Mouse (Mus musculus) monocyte, adult 2 months (primary cell): ENCODE measurements around the gene Zbtb11.
A peak's percentile ranks its signal among the peaks of the same experiment; 100 is the strongest.

Source experiments
- DNase-seq, 2 experiments: peaks; one replicate each; pipeline ENCODE4 v3.0.0; 2022; ENCODE audit warnings: low spot score in 2 of 2, low read depth in 1 of 2

Zbtb11 gene

DNA sequence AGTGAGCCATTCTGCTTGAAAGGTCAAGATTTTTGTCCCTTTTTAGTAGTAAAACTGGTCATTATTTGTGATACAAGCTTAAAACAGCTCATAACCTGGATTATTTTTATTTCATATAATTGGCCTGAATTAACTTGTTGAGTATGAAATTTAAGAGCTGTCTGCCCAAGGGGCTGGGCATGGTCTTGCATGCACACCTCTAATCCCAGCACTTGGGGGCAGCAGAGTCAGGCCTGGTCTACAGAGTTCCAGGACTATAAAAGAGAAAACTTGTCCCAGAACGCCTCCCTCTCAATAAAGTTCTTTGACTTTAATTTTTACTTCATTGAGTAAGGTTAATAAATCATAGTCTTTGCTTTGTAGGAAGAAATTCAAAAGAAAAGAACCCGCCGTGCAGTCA is 4.5 kb upstream of the Zbtb11 start:
- DNase-seq = peak in 1 of 2 experiments; percentile 16

GRCm38 (mm10) chr16:55970416-55970815 is 3.3 kb upstream of the Zbtb11 start:
- no peak for DNase-seq

DNA sequence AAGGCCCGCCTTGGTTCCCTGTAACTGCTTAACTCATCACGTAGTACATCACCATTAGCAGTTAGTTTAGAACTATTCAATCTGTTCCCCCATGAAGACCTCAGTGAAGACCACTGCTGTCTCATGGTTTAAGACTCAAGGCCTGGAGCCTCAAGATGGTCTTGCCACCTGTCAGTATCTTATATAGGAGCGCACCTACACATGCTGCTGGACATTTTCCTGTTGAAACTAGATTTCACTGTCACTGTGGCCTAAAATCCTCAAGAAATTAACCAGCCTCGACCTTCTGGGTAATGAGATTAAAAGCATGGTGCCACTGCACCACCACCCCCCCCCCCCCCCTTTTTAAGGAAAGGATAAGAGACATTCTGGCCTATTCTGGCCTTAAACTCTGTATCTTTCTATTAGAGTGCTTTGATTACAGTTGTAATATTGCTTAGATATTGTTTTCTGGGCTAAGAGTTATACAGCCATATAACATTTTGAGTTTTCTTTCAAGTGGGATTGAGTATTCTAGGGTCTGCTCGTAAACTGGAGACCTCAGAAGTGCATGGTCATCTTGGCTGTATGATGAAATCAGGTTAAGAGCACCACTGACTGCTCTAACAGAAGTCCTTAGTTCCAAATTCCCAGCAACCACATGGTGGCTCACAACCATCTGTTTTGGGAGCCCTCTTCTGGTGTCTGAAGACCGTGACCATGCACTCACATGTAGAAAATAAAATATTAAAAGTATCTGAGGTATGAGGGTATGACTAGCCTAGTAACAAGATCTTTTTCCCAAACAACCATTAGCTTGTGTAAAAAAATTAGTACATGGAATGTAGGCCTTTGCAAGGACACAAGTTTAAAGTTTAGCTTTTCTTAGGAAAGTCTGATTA is 1.7 kb upstream of the Zbtb11 start:
- DNase-seq = no peak

DNA sequence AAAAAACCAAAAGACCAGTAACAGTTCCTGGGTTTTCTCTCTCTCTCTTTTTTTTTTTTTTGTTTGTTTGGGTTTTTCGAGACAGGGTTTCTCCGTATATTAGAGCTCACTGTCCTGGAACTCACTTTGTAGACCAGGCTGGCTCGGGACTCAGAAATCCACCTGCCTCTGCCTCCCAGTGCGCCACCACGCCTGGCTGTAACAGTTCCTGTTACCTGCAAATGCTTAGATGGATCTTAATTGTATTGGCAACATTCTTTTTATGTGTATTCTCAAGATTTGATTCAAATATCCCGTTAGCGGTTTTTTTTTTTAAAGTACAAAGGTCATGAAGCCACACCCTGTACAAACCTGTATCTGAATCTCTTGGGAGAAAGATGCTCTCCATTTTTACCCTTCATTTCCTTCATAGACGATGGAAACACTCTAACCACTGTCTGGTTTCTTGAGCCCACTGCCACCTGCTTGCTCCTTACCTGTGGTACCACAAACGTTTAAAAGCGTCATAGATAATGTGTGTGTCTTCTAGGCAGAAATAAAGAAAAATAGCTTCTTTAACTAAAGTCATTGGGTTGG is 969 bp upstream of the Zbtb11 start:
- no peak for DNase-seq

- peak; percentile 72 to 84 for DNase-seq
These were observed 696 bp downstream of the Zbtb11 start for GRCm38 (mm10) chr16:55974256-55974902.

DNA sequence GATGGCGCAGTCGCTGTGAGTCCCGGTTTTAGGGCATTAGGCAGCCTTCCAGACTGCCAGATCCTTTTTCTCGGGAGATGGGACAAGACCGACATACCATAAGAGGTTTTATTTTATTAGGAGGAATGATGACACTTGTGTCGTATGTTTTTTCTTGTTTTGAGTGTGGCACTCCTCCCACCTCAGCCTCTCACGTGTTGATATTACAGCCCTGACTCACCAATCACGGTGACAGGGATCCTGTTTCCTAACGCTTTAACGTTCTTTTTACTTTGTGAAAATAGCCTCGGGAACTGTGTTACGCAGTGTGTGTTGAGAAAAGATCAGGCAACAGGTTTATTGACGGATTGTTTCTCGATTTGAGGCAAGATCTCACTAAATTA is 1.2 kb downstream of the Zbtb11 start:
- DNase-seq = peak in 1 of 2 experiments; percentile 51

GRCm38 (mm10) chr16:55986001-55986400 is 12.3 kb downstream of the Zbtb11 start:
- DNase-seq = no peak

DNA sequence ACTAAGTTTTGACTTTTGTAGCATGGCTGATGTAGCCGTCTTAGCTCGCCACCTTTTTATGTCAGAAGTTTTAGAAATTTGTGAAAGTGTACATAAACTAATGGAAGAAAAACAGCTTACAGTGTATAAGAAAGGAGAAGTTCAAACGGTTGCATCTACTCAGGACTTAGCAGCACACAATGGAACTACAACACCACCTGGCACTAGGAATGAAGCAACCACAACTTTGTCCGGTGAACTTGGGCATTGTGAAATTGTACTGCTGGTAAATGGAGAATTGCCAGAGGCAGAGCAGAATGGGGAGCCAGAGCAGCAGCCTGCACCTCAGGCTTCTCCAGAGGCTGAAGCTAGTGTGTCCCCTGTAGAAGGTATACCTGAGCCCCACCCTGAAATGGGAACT is 16.6 kb downstream of the Zbtb11 start:
- DNase-seq = no peak

GRCm38 (mm10) chr16:55994235-55994634 is 20.6 kb downstream of the Zbtb11 start:
- DNase-seq = no peak

- no peak for DNase-seq
These were observed 33.1 kb downstream of the Zbtb11 start for GRCm38 (mm10) chr16:56006798-56007197.

GRCm38 (mm10) chr16:56008862-56009261 is 35.2 kb downstream of the Zbtb11 start:
- DNase-seq = no peak

DNA sequence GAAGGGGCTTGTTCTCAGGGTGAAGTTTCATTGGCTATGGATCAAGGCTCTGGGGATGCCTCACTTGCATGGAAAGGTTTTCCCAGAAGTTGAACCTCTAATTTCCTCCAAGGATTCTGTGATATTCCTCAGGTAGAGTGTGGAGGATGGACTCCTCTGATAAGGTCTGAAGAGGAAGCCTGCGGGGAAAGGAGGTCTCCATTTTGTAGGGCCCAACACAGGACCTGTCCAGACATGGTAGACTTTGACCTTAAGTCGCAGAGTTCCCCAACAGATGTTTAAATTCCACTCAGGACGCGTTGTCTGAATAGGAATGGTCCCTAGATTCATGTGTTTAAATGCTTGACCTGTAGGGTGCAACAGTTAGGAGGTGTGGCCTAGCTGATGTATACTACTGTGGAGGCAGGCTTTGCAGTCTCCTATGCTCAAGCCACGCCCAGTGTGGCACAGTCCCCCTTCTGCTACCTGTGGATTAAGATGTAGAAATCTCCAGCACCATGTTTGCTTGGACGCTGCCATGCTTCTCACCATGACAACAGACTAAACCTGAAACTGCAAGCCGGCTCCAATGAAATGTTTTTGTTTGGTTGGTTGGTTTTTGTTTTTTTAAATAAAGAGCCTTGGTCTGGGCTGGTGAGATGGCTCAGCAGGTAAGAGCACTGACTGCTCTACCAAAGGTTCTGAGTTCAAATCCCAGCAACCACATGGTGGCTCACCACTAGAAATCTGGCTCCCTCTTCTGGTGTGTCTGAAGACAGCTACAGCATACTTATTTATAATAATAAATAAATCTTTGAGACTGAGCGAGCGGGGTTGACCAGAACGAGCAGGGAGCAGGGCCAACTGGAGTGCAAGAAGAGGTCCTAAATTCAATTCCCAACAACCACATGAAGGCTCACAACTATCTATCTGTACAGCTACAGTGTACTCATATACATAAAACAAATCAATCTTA is 39.4 kb downstream of the Zbtb11 start:
- DNase-seq = no peak

DNA sequence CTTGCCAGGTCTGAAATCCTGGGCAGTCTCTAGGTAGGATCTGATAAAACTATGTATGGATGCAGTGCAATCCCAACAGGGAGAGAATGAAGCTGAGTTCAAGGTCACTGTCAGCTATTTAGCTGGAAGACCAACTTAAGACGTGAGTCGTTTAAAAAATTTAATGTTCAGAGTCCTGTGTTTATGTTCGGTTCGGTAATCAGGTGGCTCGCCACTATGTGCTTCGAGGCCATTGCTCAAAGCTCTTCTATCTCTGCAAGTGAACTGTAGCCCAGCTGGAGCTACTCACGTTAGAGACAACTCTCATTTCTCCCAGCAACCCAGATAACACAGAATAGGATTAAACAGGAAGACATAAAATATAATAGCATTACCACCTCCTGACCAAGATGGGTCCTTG is 40.4 kb downstream of the Zbtb11 start:
- DNase-seq = no peak

DNA sequence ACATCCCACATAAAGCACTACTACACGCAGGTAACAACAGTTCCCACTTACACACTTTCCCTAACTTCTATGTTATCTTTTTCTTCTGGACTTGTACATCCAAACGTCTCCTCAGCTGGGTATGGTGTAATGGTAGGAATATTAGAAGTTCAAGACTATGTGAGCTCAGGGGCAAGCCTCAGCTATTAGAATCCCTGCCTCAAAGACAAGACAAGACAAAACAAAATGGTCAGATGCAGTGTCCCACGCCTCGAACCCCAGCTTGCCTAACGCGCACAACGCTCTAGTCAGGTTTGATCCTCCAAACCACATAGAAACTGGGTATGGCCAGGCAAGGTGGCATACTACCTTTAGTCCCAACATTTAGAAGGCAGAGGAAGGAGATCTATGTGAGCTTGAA is 46.0 kb downstream of the Zbtb11 start:
- DNase-seq = no peak

DNA sequence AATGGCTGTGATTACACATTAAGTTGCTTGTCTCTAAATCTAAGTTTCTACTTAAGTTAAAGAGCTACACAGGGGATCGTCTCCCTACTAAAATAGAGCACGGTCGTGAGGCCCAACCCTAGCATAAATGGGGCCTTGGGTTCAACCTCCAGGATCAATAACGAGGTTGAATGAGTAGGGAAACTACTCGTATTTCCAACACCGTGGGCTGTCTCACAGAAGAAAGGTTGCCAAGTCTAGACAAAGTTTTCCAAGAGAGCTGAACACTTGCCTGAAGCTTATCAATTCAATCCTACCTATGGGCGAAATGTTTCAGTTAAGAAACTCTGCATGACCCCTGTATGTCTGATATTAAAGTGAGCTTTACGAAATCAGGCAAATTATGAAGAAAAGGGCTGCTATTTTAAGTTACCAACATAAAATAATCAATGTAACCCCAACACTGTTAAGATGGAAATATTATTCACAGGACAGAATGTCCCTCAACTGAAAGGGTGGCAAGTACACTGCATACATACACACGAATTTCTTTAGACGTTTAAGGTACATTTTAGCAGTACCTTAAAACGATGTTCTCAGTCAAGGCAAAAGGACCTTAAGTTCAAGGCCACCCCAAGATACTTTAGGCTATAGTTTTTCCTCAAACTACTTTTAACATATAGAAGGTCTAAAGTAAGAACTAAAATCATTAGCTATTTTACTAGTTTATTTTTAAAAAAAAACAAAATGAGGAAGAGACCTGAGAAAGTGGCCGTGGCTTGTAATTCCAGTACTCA is 54.4 kb downstream of the Zbtb11 start:
- no peak for DNase-seq

GRCm38 (mm10) chr16:56028722-56029551 is 55.3 kb downstream of the Zbtb11 start:
- DNase-seq = no peak

GRCm38 (mm10) chr16:56029661-56030082 is 56.0 kb downstream of the Zbtb11 start, which contains the start of gene Pcnp:
Pcnp (minus strand) TSS chr16:56029739.
- DNase-seq = peak; percentile 93 to 96

DNA sequence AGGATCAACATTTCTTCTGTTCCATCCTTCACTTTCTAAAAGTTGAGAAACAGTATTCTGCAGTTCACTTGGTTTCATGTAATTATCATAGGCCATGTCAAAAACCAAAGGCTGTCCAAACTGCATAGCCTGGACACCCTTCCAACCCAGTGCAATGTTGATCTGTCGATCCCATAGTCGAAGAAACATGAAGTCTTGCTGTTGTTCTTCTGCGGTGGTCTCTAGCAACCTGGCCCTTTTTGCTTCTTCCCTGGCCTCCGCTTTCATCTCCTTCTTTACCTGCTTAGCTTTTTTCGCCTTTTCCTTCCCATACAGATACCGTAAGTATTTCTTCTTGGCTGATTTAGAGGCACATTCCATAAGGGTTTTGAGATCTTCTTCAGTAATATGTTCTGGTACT is 60.9 kb downstream of the Zbtb11 start:
- no peak for DNase-seq

GRCm38 (mm10) chr16:56036501-56036900 is 62.8 kb downstream of the Zbtb11 start:
- DNase-seq = no peak
